Mouse (Mus musculus) liver, embryonic 14.5 days (tissue): Measurements from ENCODE around the gene Itga2. TPM values are rescaled to one million over a fixed set of nuclear protein-coding genes. Genes with fewer than 3 reads are reported as not detected.
A peak's percentile ranks its signal among the peaks of the same experiment; 100 is the strongest.

Source experiments
- ATAC-seq: fragments of 200-750 bp; cut with Nextera tagmentation; 2 replicates; pipeline ENCODE4 v1.8.0; 2017; ENCODE audit warnings: moderate number of reproducible peaks, mild to moderate bottlenecking, moderate library complexity; ENCODE audit not compliant: insufficient read depth
- DNase-seq, 3 experiments: peaks; one replicate each; pipeline ENCODE4 v3.0.0-alpha.2; 2012 to 2013; ENCODE audit warnings: low read depth in 3 of 3, low spot score in 3 of 3
- H3K27ac ChIP-seq: fragments of 300-500 bp; sonication (generic); 2 replicates; pipeline ENCODE4 v1.5.1; 2014; ENCODE audit warnings: moderate library complexity, mild to moderate bottlenecking, control low read depth, inconsistent platforms
- H3K27me3 ChIP-seq: fragments of 300-500 bp; sonication (generic); 2 replicates; pipeline ENCODE4 v1.6.1; 2014; ENCODE audit warnings: mild to moderate bottlenecking, low read length, moderate library complexity; ENCODE audit not compliant: control insufficient read depth, insufficient read depth
- H3K36me3 ChIP-seq: fragments of 300-500 bp; sonication (generic); replicated peaks from 2 replicates; pipeline ENCODE4 v1.6.1; 2014; ENCODE audit warnings: low read depth; ENCODE audit not compliant: control insufficient read depth, insufficient read depth
- H3K4me1 ChIP-seq, 2 experiments: fragments of 200-500 bp in 1 of 2; fragments of 300-500 bp in 1 of 2; sonication (generic) in 1 of 2; replicated peaks; 2 replicates each; pipeline ENCODE4 v1.6.1; 2012 to 2014; ENCODE audit warnings: antibody characterized with exemption in 1 of 2, inconsistent platforms in 1 of 2, low read length in 1 of 2; ENCODE audit not compliant: control insufficient read depth in 2 of 2, insufficient read depth in 2 of 2
- H3K4me2 ChIP-seq: fragments of 300-500 bp; sonication (generic); 2 replicates; pipeline ENCODE4 v1.6.1; 2014; ENCODE audit warnings: low read depth, mild to moderate bottlenecking, control low read depth, moderate library complexity
- H3K4me3 ChIP-seq, 2 experiments: fragments of 200-500 bp in 1 of 2; fragments of 300-500 bp in 1 of 2; sonication (generic) in 1 of 2; 2 replicates each; pipeline ENCODE4 v1.5.1; 2012 to 2014; ENCODE audit warnings: low read depth in 2 of 2, low read length in 2 of 2, mild to moderate bottlenecking in 2 of 2, control low read depth in 1 of 2, inconsistent platforms in 1 of 2, moderate library complexity in 1 of 2; ENCODE audit not compliant: insufficient read depth in 1 of 2
- H3K9ac ChIP-seq: fragments of 300-500 bp; sonication (generic); replicated peaks from 2 replicates; pipeline ENCODE4 v1.6.1; 2014; ENCODE audit warnings: mild to moderate bottlenecking, control low read depth, moderate library complexity
- H3K9me3 ChIP-seq: fragments of 300-500 bp; sonication (generic); 2 replicates; pipeline ENCODE4 v1.6.1; 2016; ENCODE audit warnings: low read length, mixed read lengths; ENCODE audit not compliant: control insufficient read depth
- CTCF ChIP-seq: IDR thresholded peaks from 2 replicates; pipeline ENCODE4 v1.5.1; 2016; ENCODE audit warnings: antibody characterized with exemption, low read depth, control low read depth
- EP300 ChIP-seq: IDR thresholded peaks from 2 replicates; pipeline ENCODE4 v1.6.1; 2016; ENCODE audit warnings: antibody characterized with exemption, low read depth
- WGBS: fragments of 180-500 bp; shearing (Covaris S2); extraction: QIAGEN DNeasy Blood & Tissue Kit; methylation state at CpG from one replicate; pipeline ENCODE4 v1.1.7; 2014; ENCODE audit not compliant: insufficient replicate concordance; 5-methylcytosine and 5-hydroxymethylcytosine counted together
- polyA plus RNA-seq, 2 experiments: library from polyadenylated mRNA; depleted of rRNA in 1 of 2; stranded (reverse) in 1 of 2; unstranded in 1 of 2; fragments of >200 nt; fragmentation: Nextera tagmentation in 1 of 2; extraction: Ambion mirVana in 1 of 2; gene quantifications; 2 replicates each; pipeline versions ENCODE4 v1.2.1 to v1.2.3; 2012 to 2014

Itga2 gene
- polyA plus RNA-seq, 2 experiments = 0.47 to 0.72 TPM

DNA sequence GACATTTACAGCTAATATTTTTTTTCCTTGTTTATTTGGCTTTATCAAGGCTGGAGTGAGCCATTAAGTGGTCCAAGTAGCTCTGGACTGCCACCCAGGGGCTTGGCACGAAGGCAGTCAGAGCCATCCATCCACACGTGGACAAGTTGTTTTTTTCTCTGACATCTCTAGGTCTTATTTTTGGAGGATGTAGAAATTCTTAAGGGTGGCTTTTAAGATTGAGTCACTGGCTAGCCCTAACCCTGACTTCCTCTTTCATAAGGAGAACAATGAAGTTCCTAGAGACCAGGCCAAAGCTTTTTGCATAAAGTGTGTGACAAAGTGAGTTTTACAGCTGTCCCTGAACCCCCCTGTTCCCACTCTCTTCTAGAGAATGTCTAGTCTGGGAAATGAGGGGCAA, 97.3 kb downstream of the Itga2 start:
- no peak for TF ChIP-seq EP300
- no peak for TF ChIP-seq CTCF
- WGBS = 25% methylated on average over 2 of the region's 2 CpGs
- ATAC-seq = no peak

DNA sequence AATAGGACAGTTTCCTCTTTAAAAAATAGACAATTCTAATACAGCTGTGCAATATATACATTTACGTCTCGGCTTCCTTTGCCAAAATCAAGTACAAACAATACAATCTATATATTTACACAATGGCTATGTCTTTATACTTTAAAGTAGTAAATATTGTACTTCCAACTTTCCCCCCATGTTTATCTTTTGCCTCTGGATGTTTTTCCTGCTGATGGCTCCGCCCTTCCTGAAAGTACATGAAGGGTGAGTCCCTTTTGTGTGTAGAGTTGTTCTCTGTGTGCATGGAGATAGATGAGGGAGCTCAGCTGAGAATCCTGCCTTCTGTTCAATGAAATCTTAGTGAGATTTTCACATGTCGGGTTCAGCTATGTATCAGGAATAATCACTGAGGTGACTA, 98.5 kb downstream of the Itga2 start:
- Histone ChIP-seq H3K4me3 (no peak overlapping the region), H3K27ac (no peak overlapping the region), H3K9ac (no peak overlapping the region), H3K4me2 (no peak overlapping the region), H3K9me3 (no peaks in the 10 kb centered on the region), H3K4me1 (peaks cover 0 to 8% of the 10 kb centered on the region in 2 experiments; a peak in 2 of 4 replicates), H3K27me3 (no peaks in the 10 kb centered on the region), H3K36me3 (peaks cover 2% of the 10 kb centered on the region; the same call in 1 of the 2 replicates)
- DNase-seq (no peak), ATAC-seq (no peak)
- TF ChIP-seq CTCF (no peak), EP300 (no peak)
- 63% methylated on average over 4 of the region's 4 CpGs for WGBS

More for the DNA sequence above, 97.3 kb downstream of the Itga2 start:
- Histone ChIP-seq H3K9ac (no peak overlapping the region), H3K36me3 (peaks cover 2% of the 10 kb centered on the region; the same call in 1 of the 2 replicates), H3K4me3 (no peak overlapping the region), H3K9me3 (no peaks in the 10 kb centered on the region), H3K27me3 (no peaks in the 10 kb centered on the region), H3K4me2 (no peak overlapping the region), H3K27ac (no peak overlapping the region), H3K4me1 (peaks cover 0 to 8% of the 10 kb centered on the region in 2 experiments; a peak in 2 of 4 replicates)
- no peak for DNase-seq

DNA sequence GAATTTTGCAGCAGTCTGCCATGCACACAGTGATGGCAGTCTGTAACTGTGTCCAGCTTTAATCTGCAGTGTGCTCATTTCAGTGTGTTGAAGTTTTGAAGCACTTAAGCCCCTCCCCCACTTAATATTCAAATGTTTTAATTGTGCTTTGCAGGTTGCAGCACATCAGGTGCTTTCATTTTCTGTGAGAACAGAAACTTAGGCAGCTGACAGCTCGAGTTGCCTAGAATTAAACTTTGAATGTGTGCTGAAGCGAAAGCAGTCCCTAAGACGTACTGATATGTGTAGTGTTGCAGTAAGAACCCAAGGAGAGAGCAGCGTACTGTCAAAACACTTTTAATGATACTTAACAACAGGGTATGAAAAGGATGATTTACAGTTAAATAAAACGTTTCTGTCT, 99.1 kb downstream of the Itga2 start:
- TF ChIP-seq CTCF = no peak
- no peak for TF ChIP-seq EP300
- Histone ChIP-seq H3K9me3 (no peaks in the 10 kb centered on the region), H3K27ac (no peak overlapping the region), H3K9ac (no peak overlapping the region), H3K36me3 (peaks cover 2% of the 10 kb centered on the region; the same call in 1 of the 2 replicates), H3K4me3 (no peak overlapping the region), H3K4me2 (no peak overlapping the region), H3K4me1 (peaks cover 0 to 6% of the 10 kb centered on the region in 2 experiments; a peak in 2 of 4 replicates), H3K27me3 (no peaks in the 10 kb centered on the region)
- ATAC-seq (no peak), DNase-seq (no peak)
- WGBS = 56% methylated on average over 5 of the region's 5 CpGs

DNA sequence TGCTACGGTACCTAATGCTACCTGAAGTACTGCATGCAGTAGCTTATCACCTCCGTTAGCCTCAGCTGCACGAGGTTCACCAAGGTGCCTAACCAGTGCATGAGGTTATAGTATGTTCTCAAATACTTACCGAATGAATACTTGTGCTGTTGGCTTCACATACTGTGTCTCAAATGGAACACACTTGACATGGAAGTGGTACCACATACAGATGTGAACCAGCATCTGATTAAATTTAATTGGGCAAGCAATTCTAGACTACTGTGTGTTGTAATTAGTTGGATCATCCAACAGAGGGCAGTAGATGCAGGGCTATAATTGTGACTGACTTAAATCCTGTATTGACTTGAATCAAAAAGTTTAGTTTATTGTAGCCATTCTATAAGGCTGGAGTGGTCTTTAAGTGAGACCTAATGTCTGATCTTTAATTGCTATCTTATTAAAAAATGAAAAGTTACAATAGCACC, 100.5 kb downstream of the Itga2 start:
- peak; percentile 28; the same call in 1 of the 2 replicates for ATAC-seq

DNA sequence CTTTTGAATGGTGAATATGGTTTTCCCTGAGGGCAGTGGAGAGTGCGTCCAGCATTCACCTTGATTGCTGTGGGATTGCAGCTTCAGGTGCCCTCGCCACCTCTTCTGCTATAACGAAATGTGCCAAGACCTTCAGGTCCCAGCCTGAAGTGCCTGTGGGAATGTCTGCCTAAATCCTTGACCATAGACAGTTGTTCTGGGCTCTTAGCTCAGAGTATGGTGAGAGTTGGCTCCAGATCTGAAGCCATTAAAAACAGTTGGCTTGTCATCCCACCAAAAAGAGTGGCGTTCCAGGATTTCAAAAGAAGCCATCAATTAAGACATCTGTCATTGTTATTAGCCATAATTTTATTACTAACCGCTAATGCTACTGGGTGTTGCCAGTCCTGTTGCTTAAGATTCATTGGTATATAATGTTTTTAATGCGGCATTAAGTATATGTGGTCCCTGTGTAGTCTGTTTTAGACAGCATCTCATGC, 106.5 kb downstream of the Itga2 start:
- ATAC-seq (no peak), DNase-seq (no peak)
- no peaks in the 10 kb centered on the region for H3K4me1 ChIP-seq
- H3K27ac ChIP-seq = no peak overlapping the region
- WGBS = 80% methylated on average over 6 of the region's 6 CpGs
- no peaks in the 10 kb centered on the region for H3K27me3 ChIP-seq
- H3K36me3 ChIP-seq = peaks cover 1% of the 10 kb centered on the region
- no peak overlapping the region for H3K4me2 ChIP-seq
- H3K9ac ChIP-seq = no peak overlapping the region
- no peak for TF ChIP-seq EP300
- TF ChIP-seq CTCF = no peak
- no peak overlapping the region for H3K4me3 ChIP-seq
- H3K9me3 ChIP-seq = no peaks in the 10 kb centered on the region

More for the DNA sequence above, 100.5 kb downstream of the Itga2 start:
- H3K36me3 ChIP-seq = peaks cover 2% of the 10 kb centered on the region
- TF ChIP-seq CTCF (peak; percentile 57), EP300 (no peak)
- DNase-seq = peak in 1 of 3 experiments; percentile 16
- no peak overlapping the region for H3K27ac ChIP-seq
- no peaks in the 10 kb centered on the region for H3K27me3 ChIP-seq
- WGBS = 68% methylated on average over 4 of the region's 4 CpGs
- H3K9me3 ChIP-seq = no peaks in the 10 kb centered on the region
- H3K9ac ChIP-seq = no peak overlapping the region
- H3K4me1 ChIP-seq = no peaks in the 10 kb centered on the region
- H3K4me3 ChIP-seq = no peak overlapping the region
- no peak overlapping the region for H3K4me2 ChIP-seq
